Mouse (Mus musculus) myocyte (in vitro differentiated cells): ENCODE measurements around the gene Hoxc9.

Experiments used
- CEBPB ChIP-seq: IDR thresholded peaks from 2 replicates; pipeline ENCODE4 v1.6.1; 2011; ENCODE audit warnings: mild to moderate bottlenecking, moderate library complexity; ENCODE audit not compliant: poor library complexity, insufficient read depth, severe bottlenecking
- E2F4 ChIP-seq: IDR thresholded peaks from one replicate; pipeline ENCODE4 v1.6.1; 2011; ENCODE audit warnings: mild to moderate bottlenecking, control low read depth, moderate library complexity; ENCODE audit not compliant: insufficient read depth
- MAX ChIP-seq: IDR thresholded peaks from one replicate; pipeline ENCODE4 v1.6.1; 2011; ENCODE audit warnings: low read depth, mild to moderate bottlenecking, control low read depth
- MYOG ChIP-seq, 3 experiments: IDR thresholded peaks; one replicate each; pipeline ENCODE4 v1.6.1; 2011; ENCODE audit warnings: control low read depth in 2 of 3, low read depth in 2 of 3, mild to moderate bottlenecking in 2 of 3; ENCODE audit not compliant: insufficient read length in 2 of 3, control insufficient read depth in 1 of 3, insufficient read depth in 1 of 3
- POLR2A ChIP-seq: IDR thresholded peaks from one replicate; pipeline ENCODE4 v1.6.1; 2011; ENCODE audit warnings: low read depth, mild to moderate bottlenecking, control low read depth, moderate library complexity; ENCODE audit not compliant: insufficient read length
- POLR2AphosphoS2 ChIP-seq: IDR thresholded peaks from one replicate; pipeline ENCODE4 v1.6.1; 2011; ENCODE audit warnings: low read depth, control low read depth; ENCODE audit not compliant: insufficient read length
- REST ChIP-seq: IDR thresholded peaks from one replicate; pipeline ENCODE4 v1.6.1; 2011; ENCODE audit warnings: mild to moderate bottlenecking, control low read depth, moderate library complexity; ENCODE audit not compliant: insufficient read depth, insufficient read length
- TCF12 ChIP-seq: IDR thresholded peaks from one replicate; pipeline ENCODE4 v1.6.1; 2011; ENCODE audit warnings: mild to moderate bottlenecking, control low read depth; ENCODE audit not compliant: poor library complexity, insufficient read depth, severe bottlenecking
- USF1 ChIP-seq: IDR thresholded peaks from one replicate; pipeline ENCODE4 v1.6.1; 2011; ENCODE audit warnings: low read depth, mild to moderate bottlenecking, control low read depth, moderate library complexity

DNA sequence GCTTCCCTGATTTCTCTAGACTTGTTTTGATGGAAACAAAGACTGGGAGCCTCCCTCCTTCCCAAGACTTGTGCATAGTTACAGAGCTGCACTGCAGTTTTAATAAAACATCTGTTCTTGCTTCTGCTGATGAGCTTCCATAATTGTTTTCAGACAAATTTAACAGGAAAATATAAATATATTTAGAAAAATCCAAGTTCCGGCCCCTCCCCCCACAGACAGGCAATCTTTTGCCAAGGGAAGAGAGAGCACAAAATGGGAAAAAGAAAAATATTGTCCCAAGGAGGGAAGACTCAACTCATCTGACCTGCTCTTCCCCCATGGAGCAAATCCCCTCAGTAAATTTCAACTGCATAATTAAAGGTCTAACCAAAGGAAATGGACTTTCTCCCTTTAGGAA lies 30.1 kb downstream of the Hoxc9 start:
- TF ChIP-seq POLR2A: no peak
- TF ChIP-seq E2F4: no peak
- no peak for TF ChIP-seq TCF12
- no peak for TF ChIP-seq CEBPB
- TF ChIP-seq MAX: no peak
- no peak for TF ChIP-seq POLR2AphosphoS2
- no peak for TF ChIP-seq REST
- TF ChIP-seq USF1: no peak
- TF ChIP-seq MYOG (IDR thresholded peaks at IDR 0.05; ENCODE audit: control insufficient read depth in 1 of 3, insufficient read depth in 1 of 3, insufficient read length in 2 of 3, low read depth in 2 of 3): no peak
